Mouse (Mus musculus) stomach, postnatal 0 days (tissue): ENCODE results near the gene Hpse2. TPM values are rescaled to one million over a fixed set of nuclear protein-coding genes. Genes with fewer than 3 reads are reported as not detected.
A peak's percentile ranks its signal among the peaks of the same experiment; 100 is the strongest.

Experiments
- ATAC-seq: fragments of 200-750 bp; cut with Nextera tagmentation; 2 replicates; pipeline ENCODE4 v1.8.0; 2017; ENCODE audit not compliant: low FRiP score, low TSS enrichment
- DNase-seq: peaks from one replicate; pipeline ENCODE4 v3.0.0-alpha.2; 2016; ENCODE audit warnings: low spot score
- H3K27ac ChIP-seq: fragments of 300-500 bp; sonication (generic); replicated peaks from 2 replicates; pipeline ENCODE4 v1.5.1; 2014; ENCODE audit warnings: mild to moderate bottlenecking, control low read depth
- H3K27me3 ChIP-seq: fragments of 300-500 bp; sonication (generic); 2 replicates; pipeline ENCODE4 v1.6.1; 2014; ENCODE audit warnings: low read length; ENCODE audit not compliant: control insufficient read depth, insufficient read depth
- H3K36me3 ChIP-seq: fragments of 300-500 bp; sonication (generic); 2 replicates; pipeline ENCODE4 v1.6.1; 2014; ENCODE audit warnings: low read length, mixed read lengths; ENCODE audit not compliant: control insufficient read depth, insufficient read depth
- H3K4me1 ChIP-seq: fragments of 300-500 bp; sonication (generic); replicated peaks from 2 replicates; pipeline ENCODE4 v1.6.1; 2014; ENCODE audit warnings: antibody characterized with exemption; ENCODE audit not compliant: control insufficient read depth, insufficient read depth
- H3K4me2 ChIP-seq: fragments of 300-500 bp; sonication (generic); replicated peaks from 2 replicates; pipeline ENCODE4 v1.6.1; 2014; ENCODE audit warnings: low read depth, mild to moderate bottlenecking, control low read depth, moderate library complexity
- H3K4me3 ChIP-seq: fragments of 300-500 bp; sonication (generic); 2 replicates; pipeline ENCODE4 v1.5.1; 2014; ENCODE audit warnings: low read depth, low read length, control low read depth
- H3K9ac ChIP-seq: fragments of 300-500 bp; sonication (generic); 2 replicates; pipeline ENCODE4 v1.6.1; 2014; ENCODE audit warnings: mild to moderate bottlenecking, low read length, control low read depth, mixed read lengths
- H3K9me3 ChIP-seq: fragments of 300-500 bp; sonication (generic); 2 replicates; pipeline ENCODE4 v1.6.1; 2016; ENCODE audit warnings: low read length; ENCODE audit not compliant: control insufficient read depth
- CTCF ChIP-seq: IDR thresholded peaks from 2 replicates; pipeline ENCODE4 v1.5.1; 2016; ENCODE audit warnings: antibody characterized with exemption, low read depth, mild to moderate bottlenecking, moderate library complexity
- EP300 ChIP-seq: optimal IDR thresholded peaks from 2 replicates; pipeline ENCODE3; 2016; ENCODE audit warnings: antibody characterized with exemption
- WGBS: fragments of 180-500 bp; shearing (Covaris S2); extraction: QIAGEN DNeasy Blood & Tissue Kit; methylation state at CpG from one replicate; pipeline ENCODE4 v1.1.7; 2014; 5-methylcytosine and 5-hydroxymethylcytosine counted together
- polyA plus RNA-seq: library from polyadenylated mRNA; unstranded; fragments of >200 nt; fragmentation: Nextera tagmentation; extraction: Ambion mirVana; gene quantifications from 2 replicates; pipeline ENCODE4 v1.2.1, GENCODE M21; 2015

Hpse2 gene
- polyA plus RNA-seq, 1 experiment from 2014 or later: 1.3 TPM

DNA sequence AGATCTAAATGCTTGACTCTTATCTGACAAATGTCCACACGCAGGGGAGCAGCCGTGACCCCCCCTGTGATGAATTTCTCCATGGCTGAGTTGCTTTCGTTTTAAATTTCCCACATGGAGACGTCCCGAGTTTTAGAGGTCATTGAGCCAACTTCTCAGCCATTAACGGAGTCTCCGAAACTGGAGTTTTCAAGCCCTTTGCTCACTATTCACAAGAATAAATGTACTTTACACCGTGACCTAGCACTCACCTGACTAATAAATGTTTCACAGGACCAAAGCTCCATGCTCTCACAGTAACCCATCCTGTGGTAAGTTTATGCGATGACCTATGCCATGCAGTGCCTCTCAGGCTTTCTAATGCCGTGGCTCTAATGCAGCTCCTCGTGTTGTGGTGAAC, 638.0 kb downstream of the Hpse2 start:
- H3K4me3 ChIP-seq: no peak overlapping the region
- H3K9me3 ChIP-seq: no peaks in the 10 kb centered on the region
- no peak overlapping the region for H3K9ac ChIP-seq
- WGBS: 63% methylated on average over 11 of the region's 11 CpGs
- DNase-seq (no peak), ATAC-seq (no peak)
- H3K4me1 ChIP-seq: peaks cover 4% of the 10 kb centered on the region
- H3K4me2 ChIP-seq: no peak overlapping the region
- TF ChIP-seq EP300 (no peak), CTCF (no peak)
- H3K36me3 ChIP-seq: no peaks in the 10 kb centered on the region
- H3K27ac ChIP-seq: no peak overlapping the region
- H3K27me3 ChIP-seq: no peaks in the 10 kb centered on the region

DNA sequence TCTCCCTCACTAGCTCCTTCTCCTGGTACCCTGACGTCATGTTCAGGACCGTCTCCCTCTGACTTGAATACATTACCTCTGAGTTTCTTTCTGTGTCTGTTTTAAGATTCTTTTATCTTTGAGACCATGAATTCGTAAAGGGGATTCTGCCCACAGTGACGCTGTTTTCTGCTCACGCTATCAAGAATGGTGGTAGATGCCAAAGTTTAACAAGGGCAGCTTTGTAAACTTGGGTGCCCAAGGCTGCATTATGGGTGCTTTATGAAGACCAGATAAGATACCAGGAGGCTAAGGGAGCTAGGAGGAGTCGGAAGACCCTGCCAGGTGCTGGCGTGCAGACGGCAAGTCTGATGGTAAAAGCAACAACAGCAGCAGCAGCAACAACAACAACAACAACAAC, 641.5 kb downstream of the Hpse2 start:
- Histone ChIP-seq H3K4me2 (no peak overlapping the region), H3K4me1 (peaks cover 3% of the 10 kb centered on the region), H3K9ac (no peak overlapping the region), H3K36me3 (no peaks in the 10 kb centered on the region), H3K27ac (no peak overlapping the region), H3K4me3 (no peak overlapping the region), H3K9me3 (no peaks in the 10 kb centered on the region), H3K27me3 (no peaks in the 10 kb centered on the region)
- ATAC-seq (no peak), DNase-seq (no peak)
- WGBS: 95% methylated on average over 8 of the region's 8 CpGs
- no peak for TF ChIP-seq CTCF
- no peak for TF ChIP-seq EP300

DNA sequence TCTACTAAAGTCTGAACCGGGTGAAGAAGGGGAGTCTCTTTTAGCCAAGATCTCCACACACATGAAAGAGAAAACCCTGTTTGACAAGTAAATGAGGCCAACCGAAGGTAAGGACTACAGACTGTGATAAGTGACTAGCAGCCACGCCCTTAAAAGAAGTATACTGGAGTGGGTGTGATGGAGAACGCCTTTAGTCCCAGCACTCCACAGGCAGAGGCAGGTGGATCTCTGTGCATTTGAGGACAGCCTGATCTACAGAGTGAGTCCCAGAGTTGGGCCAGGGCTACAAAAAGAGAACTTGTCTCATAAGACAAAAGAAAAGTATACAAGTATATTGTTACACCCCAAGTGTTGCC, 642.3 kb downstream of the Hpse2 start:
- H3K4me2 ChIP-seq: no peak overlapping the region
- WGBS: 54% methylated on average over 4 of the region's 4 CpGs
- TF ChIP-seq EP300 (no peak), CTCF (no peak)
- H3K4me1 ChIP-seq: no peaks in the 10 kb centered on the region
- no peaks in the 10 kb centered on the region for H3K27me3 ChIP-seq
- no peak overlapping the region for H3K27ac ChIP-seq
- ATAC-seq (no peak), DNase-seq (no peak)
- no peaks in the 10 kb centered on the region for H3K36me3 ChIP-seq
- H3K9ac ChIP-seq: no peak overlapping the region
- no peak overlapping the region for H3K4me3 ChIP-seq
- H3K9me3 ChIP-seq: no peaks in the 10 kb centered on the region

DNA sequence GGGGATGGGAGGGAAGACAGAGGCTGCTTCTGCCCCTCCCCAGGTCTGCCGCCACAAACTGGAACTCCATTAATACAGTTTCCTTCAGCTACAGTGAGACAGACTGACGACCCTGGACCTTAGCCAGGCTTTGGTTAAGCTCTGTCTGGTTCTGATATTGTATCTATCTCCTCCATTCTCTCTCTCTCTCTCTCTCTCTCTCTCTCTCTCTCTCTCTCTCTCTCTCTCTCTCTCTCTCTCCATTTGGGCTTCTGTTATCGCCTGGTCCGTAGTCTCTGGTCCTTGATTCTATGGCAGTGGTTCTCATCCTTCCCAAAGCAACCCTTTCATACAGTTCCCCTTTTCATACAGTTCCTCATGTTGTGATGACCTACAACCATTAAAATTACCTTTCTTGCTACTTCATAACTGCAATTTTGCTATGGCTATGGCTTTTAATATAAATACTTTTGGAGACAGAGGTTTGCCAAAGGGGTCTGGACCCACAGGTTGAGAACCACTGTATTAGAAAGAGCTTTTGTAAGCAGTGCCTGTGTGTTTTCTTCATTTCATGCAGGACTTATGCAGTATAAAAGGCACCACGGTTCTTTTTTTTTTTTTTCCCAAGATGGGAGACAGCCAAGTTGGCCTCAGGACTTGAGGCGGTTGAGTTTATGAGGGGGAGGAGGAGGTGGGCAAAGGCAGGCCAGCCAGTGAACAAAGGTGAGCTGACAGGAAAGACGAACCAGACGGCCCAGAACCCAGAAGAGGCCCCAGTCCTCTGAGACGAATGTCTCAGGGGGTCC, 642.9 kb downstream of the Hpse2 start:
- ATAC-seq: no peak
- H3K4me1 ChIP-seq: no peaks in the 10 kb centered on the region
- no peak overlapping the region for H3K4me3 ChIP-seq
- H3K9me3 ChIP-seq: no peaks in the 10 kb centered on the region
- H3K4me2 ChIP-seq: no peak overlapping the region
- DNase-seq: no peak
- 46% methylated on average over 9 of the region's 9 CpGs for WGBS
- no peak for TF ChIP-seq CTCF
- no peak for TF ChIP-seq EP300
- no peak overlapping the region for H3K9ac ChIP-seq
- H3K27ac ChIP-seq: no peak overlapping the region; the same call in 1 of the 2 replicates
- no peaks in the 10 kb centered on the region for H3K36me3 ChIP-seq
- no peaks in the 10 kb centered on the region for H3K27me3 ChIP-seq

DNA sequence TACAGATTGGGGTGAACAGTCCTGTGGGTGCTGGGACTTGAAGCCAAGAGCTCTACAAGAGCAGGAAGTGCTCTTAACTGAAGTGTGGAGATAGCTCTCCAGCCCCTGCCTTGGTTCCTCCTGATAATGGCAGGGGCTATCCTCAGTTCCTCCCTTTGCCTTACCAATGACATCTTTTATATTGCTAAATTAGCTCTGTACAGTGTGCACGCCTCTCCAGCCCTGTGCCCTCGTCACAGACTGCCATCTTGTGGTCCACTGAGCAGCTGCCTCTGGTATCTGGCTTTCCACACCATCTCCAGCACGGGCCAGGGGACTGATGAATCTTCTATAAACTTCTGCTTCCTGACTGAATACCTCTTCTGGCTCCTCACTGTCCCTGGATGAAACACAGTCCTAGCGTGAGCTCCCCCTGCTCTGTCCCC, 644.0 kb downstream of the Hpse2 start:
- H3K27me3 ChIP-seq: no peaks in the 10 kb centered on the region
- 17% methylated on average over 4 of the region's 4 CpGs for WGBS
- no peak overlapping the region for H3K9ac ChIP-seq
- TF ChIP-seq CTCF (peak; percentile 88), EP300 (no peak)
- DNase-seq (peak; percentile 46), ATAC-seq (peak; percentile 63; the same call in 1 of the 2 replicates)
- H3K4me1 ChIP-seq: no peaks in the 10 kb centered on the region
- no peak overlapping the region for H3K4me2 ChIP-seq
- no peaks in the 10 kb centered on the region for H3K36me3 ChIP-seq
- H3K9me3 ChIP-seq: no peaks in the 10 kb centered on the region
- no peak overlapping the region for H3K27ac ChIP-seq
- no peak overlapping the region for H3K4me3 ChIP-seq

DNA sequence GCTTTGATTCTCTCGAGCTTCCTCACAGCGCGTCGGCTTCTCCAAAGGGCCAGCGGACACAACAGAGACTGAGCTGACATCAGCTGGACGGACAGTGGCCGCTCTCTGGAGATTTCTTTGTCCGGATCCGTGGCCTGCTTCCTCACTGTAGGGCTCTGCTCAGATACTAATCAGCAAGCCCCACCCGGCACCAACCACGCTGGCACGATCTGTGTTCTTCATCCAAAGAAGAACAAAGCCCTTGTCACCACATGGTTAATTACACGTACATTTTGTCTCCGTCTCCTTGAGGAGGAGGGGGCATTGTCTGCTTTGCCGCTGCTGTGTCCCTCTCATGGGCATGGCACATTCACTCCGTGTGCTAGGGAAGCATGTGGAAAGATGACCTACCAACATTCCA, 644.9 kb downstream of the Hpse2 start:
- no peaks in the 10 kb centered on the region for H3K36me3 ChIP-seq
- no peaks in the 10 kb centered on the region for H3K9me3 ChIP-seq
- no peaks in the 10 kb centered on the region for H3K4me1 ChIP-seq
- no peak overlapping the region for H3K27ac ChIP-seq
- 76% methylated on average over 16 of the region's 16 CpGs for WGBS
- H3K27me3 ChIP-seq: no peaks in the 10 kb centered on the region
- TF ChIP-seq CTCF: no peak
- H3K4me3 ChIP-seq: no peak overlapping the region
- ATAC-seq (no peak), DNase-seq (no peak)
- H3K4me2 ChIP-seq: no peak overlapping the region
- H3K9ac ChIP-seq: no peak overlapping the region
